Mouse (Mus musculus): ENCODE results near the gene Fam20b. TPM values are rescaled to one million over a fixed set of nuclear protein-coding genes. Genes with fewer than 3 reads are reported as not detected.
A peak's percentile ranks its signal among the peaks of the same experiment; 100 is the strongest.

The Fam20b gene
- polyA plus RNA-seq (2014; fragmentation: Nextera tagmentation; extraction: Ambion mirVana), result 24.3 and 37.3 TPM in 2 replicates

DNA sequence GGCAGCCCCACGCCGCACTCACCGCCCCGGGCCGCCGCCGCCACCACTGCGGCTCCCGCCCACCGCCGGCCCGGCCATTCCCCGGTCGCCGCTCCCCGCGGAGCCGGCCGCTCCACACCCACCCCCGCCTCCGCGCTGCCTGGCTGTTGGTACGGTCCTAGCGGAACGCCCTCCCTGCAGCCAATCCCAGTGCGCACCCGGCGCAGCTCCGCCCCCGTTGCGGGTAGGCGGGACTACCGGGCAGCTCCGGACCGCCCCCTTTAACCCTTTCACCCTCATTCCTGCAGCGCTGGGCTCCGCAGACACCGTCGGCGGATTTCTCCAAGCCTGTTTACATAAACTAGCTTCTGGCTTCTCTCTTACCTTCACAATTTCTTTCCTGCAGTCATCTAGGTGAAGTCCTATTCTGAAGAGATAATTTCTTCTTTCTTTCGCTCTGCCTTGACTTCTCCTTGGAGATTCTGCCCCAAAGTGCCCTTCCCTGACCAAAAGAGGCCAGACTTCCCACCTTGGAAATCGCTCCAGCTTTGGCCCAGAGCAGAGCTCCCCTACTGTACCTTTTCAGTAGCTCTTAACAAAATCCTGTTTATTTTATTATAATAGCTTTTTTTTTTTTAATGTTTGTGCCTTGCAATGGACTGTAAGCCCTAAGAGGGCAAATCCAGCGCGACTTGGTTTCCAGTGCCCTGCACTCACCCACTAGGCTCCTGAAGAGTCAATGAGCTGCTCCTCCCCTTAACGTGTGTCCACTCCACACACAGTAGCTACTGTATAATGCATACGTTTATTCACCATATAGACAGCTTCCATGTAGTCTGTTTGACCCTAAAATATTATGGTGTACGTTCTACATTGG is at the start of gene Fam20b:
TSS of gene Fam20b (minus strand) at position 137 of the 856 bp plus-strand sequence.
- 0 out of 2 replicates have a peak, but pooled peaks cover 14% of the 10 kb centered on the region for H3K4me1 ChIP-seq (ENCODE audit: control insufficient read depth, insufficient read depth, low read length)
- peak within 1 kb of the TSS; percentile 89 for H3K4me3 ChIP-seq (ENCODE audit: low read length)
- no peaks in the 10 kb centered on the region for H3K27me3 ChIP-seq (ENCODE audit: control insufficient read depth, insufficient read depth, low read length)
- H3K9ac ChIP-seq (ENCODE audit: low read depth, low read length), result peak within 1 kb of the TSS; percentile 90
- peak; percentile 97 for ATAC-seq (ENCODE audit: low FRiP score, low TSS enrichment)
- WGBS, result 1% methylated on average over 29 of the region's 47 CpGs
- H3K27ac ChIP-seq (ENCODE audit: low read depth, low read length), result peak within 1 kb of the TSS; percentile 91
- H3K36me3 ChIP-seq (ENCODE audit: control insufficient read depth, insufficient read depth, low read length), result peaks cover 2% of the 10 kb centered on the region; the same call in 1 of the 2 replicates
- H3K4me2 ChIP-seq (replicated peaks; ENCODE audit: low read depth, low read length), result peak within 1 kb of the TSS; percentile 78
- no peaks in the 10 kb centered on the region for H3K9me3 ChIP-seq (ENCODE audit: control insufficient read depth, low read length)

- Histone ChIP-seq H3K4me3 (ENCODE audit: low read length) (no peak overlapping the region), H3K4me1 (ENCODE audit: control insufficient read depth, insufficient read depth, low read length) (0 out of 2 replicates have a peak, but pooled peaks cover 4% of the 10 kb centered on the region), H3K27me3 (ENCODE audit: control insufficient read depth, insufficient read depth, low read length) (no peaks in the 10 kb centered on the region), H3K4me2 (replicated peaks; ENCODE audit: low read depth, low read length) (no peak overlapping the region), H3K9ac (ENCODE audit: low read depth, low read length) (no peak overlapping the region), H3K27ac (ENCODE audit: low read depth, low read length) (no peak overlapping the region), H3K9me3 (ENCODE audit: control insufficient read depth, low read length) (peaks cover 16% of the 10 kb centered on the region), H3K36me3 (ENCODE audit: control insufficient read depth, insufficient read depth, low read length) (no peaks in the 10 kb centered on the region)
- no peak for ATAC-seq (ENCODE audit: low FRiP score, low TSS enrichment)
- 91% methylated on average over 3 of the region's 3 CpGs for WGBS
Observed at GRCm38 (mm10) chr1:156765311-156765710, 46.4 kb upstream of the Fam20b start.

GRCm38 (mm10) chr1:156764584-156764983 is 45.7 kb upstream of the Fam20b start:
- no peak overlapping the region for H3K4me2 ChIP-seq (replicated peaks; ENCODE audit: low read depth, low read length)
- ATAC-seq (ENCODE audit: low FRiP score, low TSS enrichment), result no peak
- no peak overlapping the region for H3K9ac ChIP-seq (ENCODE audit: low read depth, low read length)
- no peak overlapping the region for H3K4me3 ChIP-seq (ENCODE audit: low read length)
- H3K9me3 ChIP-seq (ENCODE audit: control insufficient read depth, low read length), result peaks cover 16% of the 10 kb centered on the region
- WGBS, result 71% methylated on average over 6 of the region's 6 CpGs
- no peak overlapping the region for H3K27ac ChIP-seq (ENCODE audit: low read depth, low read length)
- 0 out of 2 replicates have a peak, but pooled peaks cover 3% of the 10 kb centered on the region for H3K4me1 ChIP-seq (ENCODE audit: control insufficient read depth, insufficient read depth, low read length)
- H3K27me3 ChIP-seq (ENCODE audit: control insufficient read depth, insufficient read depth, low read length), result no peaks in the 10 kb centered on the region
- H3K36me3 ChIP-seq (ENCODE audit: control insufficient read depth, insufficient read depth, low read length), result no peaks in the 10 kb centered on the region

GRCm38 (mm10) chr1:156763280-156763679 is 44.4 kb upstream of the Fam20b start:
- WGBS, result 93% methylated on average over 6 of the region's 6 CpGs
- Histone ChIP-seq H3K4me3 (ENCODE audit: low read length) (no peak overlapping the region), H3K9ac (ENCODE audit: low read depth, low read length) (no peak overlapping the region), H3K27ac (ENCODE audit: low read depth, low read length) (no peak overlapping the region), H3K9me3 (ENCODE audit: control insufficient read depth, low read length) (peaks cover 16% of the 10 kb centered on the region), H3K4me1 (ENCODE audit: control insufficient read depth, insufficient read depth, low read length) (no peaks in the 10 kb centered on the region), H3K4me2 (replicated peaks; ENCODE audit: low read depth, low read length) (no peak overlapping the region), H3K27me3 (ENCODE audit: control insufficient read depth, insufficient read depth, low read length) (no peaks in the 10 kb centered on the region), H3K36me3 (ENCODE audit: control insufficient read depth, insufficient read depth, low read length) (no peaks in the 10 kb centered on the region)
- ATAC-seq (ENCODE audit: low FRiP score, low TSS enrichment), result no peak

DNA sequence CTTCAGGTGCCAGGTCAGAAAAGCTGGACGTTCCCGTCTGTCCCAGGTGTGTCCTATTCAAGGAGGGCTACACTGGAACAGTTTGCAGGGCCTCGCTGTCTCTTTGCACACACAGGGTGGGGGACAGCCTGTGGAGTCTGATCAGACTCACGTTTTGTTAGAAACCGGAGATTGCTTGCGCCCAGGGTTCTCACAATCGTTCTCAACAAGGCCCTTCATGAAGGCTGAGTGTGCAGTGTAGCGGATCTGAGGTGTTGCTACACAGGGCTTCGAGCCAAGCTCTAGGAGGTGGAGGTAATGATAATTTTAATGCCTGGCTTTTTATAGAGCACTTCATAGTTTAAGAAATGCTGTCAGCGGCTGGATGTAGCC is 42.5 kb upstream of the Fam20b start:
- Histone ChIP-seq H3K4me2 (replicated peaks; ENCODE audit: low read depth, low read length) (no peak overlapping the region), H3K9ac (ENCODE audit: low read depth, low read length) (no peak overlapping the region), H3K27ac (ENCODE audit: low read depth, low read length) (peak overlapping the region; percentile 11; the same call in 1 of the 2 replicates), H3K4me1 (ENCODE audit: control insufficient read depth, insufficient read depth, low read length) (no peaks in the 10 kb centered on the region), H3K4me3 (ENCODE audit: low read length) (no peak overlapping the region), H3K36me3 (ENCODE audit: control insufficient read depth, insufficient read depth, low read length) (no peaks in the 10 kb centered on the region), H3K27me3 (ENCODE audit: control insufficient read depth, insufficient read depth, low read length) (no peaks in the 10 kb centered on the region), H3K9me3 (ENCODE audit: control insufficient read depth, low read length) (peaks cover 5% of the 10 kb centered on the region)
- WGBS, result 58% methylated on average over 10 of the region's 10 CpGs
- no peak; the same call in 1 of the 2 replicates for ATAC-seq (ENCODE audit: low FRiP score, low TSS enrichment)

DNA sequence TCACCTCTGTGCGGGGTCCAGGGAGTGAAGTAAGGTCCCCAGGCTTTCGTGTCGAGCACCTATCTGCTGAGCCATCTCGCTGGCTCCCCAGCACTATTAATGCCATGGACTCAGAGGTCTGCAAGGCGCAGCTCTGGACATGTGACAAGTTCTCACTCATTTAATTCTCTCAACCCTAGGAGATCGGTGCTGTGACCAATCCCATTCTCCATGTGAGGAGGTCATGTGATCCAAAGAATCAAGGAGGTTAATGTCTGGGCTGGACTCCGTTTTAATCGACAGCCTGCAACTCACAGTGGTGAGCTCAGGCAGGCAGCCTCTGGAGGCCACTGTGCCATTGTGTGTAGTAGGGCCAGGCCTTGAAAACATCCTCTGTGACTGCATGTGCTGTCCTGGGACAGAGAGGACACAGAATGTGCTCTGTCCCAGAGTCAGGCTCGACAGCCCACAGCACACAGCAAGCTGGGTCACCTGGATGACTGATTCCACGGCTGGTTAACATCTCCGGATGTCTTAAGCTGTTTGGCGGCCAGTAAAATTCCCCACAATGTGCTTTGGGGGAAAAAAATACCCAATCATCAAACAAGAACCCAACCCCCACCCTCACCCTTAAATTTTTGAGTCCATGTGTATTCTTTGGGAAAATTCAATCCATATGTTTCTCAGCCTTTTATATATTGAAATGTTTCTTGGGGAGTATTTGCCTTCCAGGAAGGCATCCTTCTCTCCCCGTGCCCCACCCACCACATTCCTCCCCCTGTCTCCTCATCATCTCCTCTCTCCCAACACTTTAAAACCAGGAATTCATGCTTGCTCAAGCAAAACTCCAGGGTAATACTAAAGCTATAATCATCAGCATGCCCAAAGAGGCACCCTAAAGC is 41.9 kb upstream of the Fam20b start:
- Histone ChIP-seq H3K27ac (ENCODE audit: low read depth, low read length) (peak overlapping the region; percentile 11; the same call in 1 of the 2 replicates), H3K4me3 (ENCODE audit: low read length) (no peak overlapping the region), H3K4me1 (ENCODE audit: control insufficient read depth, insufficient read depth, low read length) (no peaks in the 10 kb centered on the region), H3K4me2 (replicated peaks; ENCODE audit: low read depth, low read length) (no peak overlapping the region), H3K27me3 (ENCODE audit: control insufficient read depth, insufficient read depth, low read length) (no peaks in the 10 kb centered on the region), H3K9ac (ENCODE audit: low read depth, low read length) (no peak overlapping the region), H3K9me3 (ENCODE audit: control insufficient read depth, low read length) (no peaks in the 10 kb centered on the region; the same call in 1 of the 2 replicates), H3K36me3 (ENCODE audit: control insufficient read depth, insufficient read depth, low read length) (no peaks in the 10 kb centered on the region)
- WGBS, result 65% methylated on average over 13 of the region's 13 CpGs
- ATAC-seq (ENCODE audit: low FRiP score, low TSS enrichment), result peak; percentile 32; the same call in 1 of the 2 replicates

GRCm38 (mm10) chr1:156758326-156758725 is 39.4 kb upstream of the Fam20b start:
- H3K4me1 ChIP-seq (ENCODE audit: control insufficient read depth, insufficient read depth, low read length), result peaks cover 5% of the 10 kb centered on the region; the same call in 1 of the 2 replicates
- no peak overlapping the region for H3K4me2 ChIP-seq (replicated peaks; ENCODE audit: low read depth, low read length)
- H3K36me3 ChIP-seq (ENCODE audit: control insufficient read depth, insufficient read depth, low read length), result no peaks in the 10 kb centered on the region
- no peak overlapping the region for H3K4me3 ChIP-seq (ENCODE audit: low read length)
- no peak for ATAC-seq (ENCODE audit: low FRiP score, low TSS enrichment)
- no peaks in the 10 kb centered on the region for H3K9me3 ChIP-seq (ENCODE audit: control insufficient read depth, low read length)
- no peak overlapping the region for H3K27ac ChIP-seq (ENCODE audit: low read depth, low read length)
- 39% methylated on average over 4 of the region's 4 CpGs for WGBS
- H3K27me3 ChIP-seq (ENCODE audit: control insufficient read depth, insufficient read depth, low read length), result no peaks in the 10 kb centered on the region
- no peak overlapping the region for H3K9ac ChIP-seq (ENCODE audit: low read depth, low read length)

DNA sequence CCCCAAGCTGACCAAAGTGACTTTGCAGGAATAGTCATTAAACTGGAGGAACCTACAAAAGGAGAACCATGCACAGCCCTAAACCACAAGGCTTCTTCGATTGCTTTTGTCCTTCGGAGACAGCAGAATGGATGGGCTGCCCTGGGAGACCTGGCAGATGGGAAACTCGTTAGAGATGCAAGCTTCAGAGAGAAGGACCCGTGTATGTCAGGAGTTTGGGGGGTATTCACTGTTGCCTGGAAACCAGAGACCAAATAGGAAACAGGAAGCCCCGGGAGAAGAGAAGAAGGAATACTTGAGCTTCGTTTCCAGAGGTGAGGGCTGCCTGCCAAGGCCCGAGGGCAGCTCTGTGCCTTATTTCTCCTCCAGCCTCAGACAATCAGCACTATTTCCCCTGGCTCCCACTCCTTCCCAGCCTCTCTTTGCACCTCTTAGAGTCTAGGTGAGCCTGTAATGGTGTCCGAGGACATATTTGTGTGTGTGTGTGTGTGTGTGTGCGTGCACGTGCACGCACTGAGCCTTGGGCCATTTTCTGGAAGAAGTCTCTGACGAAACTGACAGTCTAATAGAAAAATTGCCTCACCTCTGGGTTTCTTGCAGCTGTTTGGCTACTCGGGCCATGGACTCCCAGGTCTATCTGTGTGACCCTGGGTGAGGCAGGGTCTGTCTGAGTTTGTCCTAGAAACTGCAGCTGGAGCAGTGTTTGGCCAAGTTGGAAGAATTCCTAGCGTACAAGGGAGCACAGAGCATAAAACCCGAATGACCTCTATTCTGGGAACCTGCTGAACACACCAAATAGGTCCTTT is 35.9 kb upstream of the Fam20b start:
- H3K9me3 ChIP-seq (ENCODE audit: control insufficient read depth, low read length), result no peaks in the 10 kb centered on the region
- H3K4me3 ChIP-seq (ENCODE audit: low read length), result no peak overlapping the region
- no peak overlapping the region for H3K9ac ChIP-seq (ENCODE audit: low read depth, low read length)
- H3K36me3 ChIP-seq (ENCODE audit: control insufficient read depth, insufficient read depth, low read length), result no peaks in the 10 kb centered on the region
- H3K27me3 ChIP-seq (ENCODE audit: control insufficient read depth, insufficient read depth, low read length), result no peaks in the 10 kb centered on the region
- no peak overlapping the region for H3K27ac ChIP-seq (ENCODE audit: low read depth, low read length)
- H3K4me2 ChIP-seq (replicated peaks; ENCODE audit: low read depth, low read length), result no peak overlapping the region
- ATAC-seq (ENCODE audit: low FRiP score, low TSS enrichment), result no peak
- WGBS, result 47% methylated on average over 15 of the region's 15 CpGs
- H3K4me1 ChIP-seq (ENCODE audit: control insufficient read depth, insufficient read depth, low read length), result peaks cover 10% of the 10 kb centered on the region
